Mouse (Mus musculus) spleen, adult 2 months (tissue): ENCODE results near the gene Dnajb8.

Source experiments
- CTCF ChIP-seq: fragments of 200-500 bp; IDR thresholded peaks from 2 replicates; pipeline ENCODE4 v1.5.1; 2011; ENCODE audit warnings: mild to moderate bottlenecking, inconsistent platforms; ENCODE audit not compliant: insufficient read depth, insufficient read length, insufficient replicate concordance; ENCODE audit errors: extremely low read depth
- POLR2A ChIP-seq: fragments of 200-500 bp; IDR thresholded peaks from 2 replicates; pipeline ENCODE4 v1.6.1; 2011; ENCODE audit warnings: low read depth, low read length, inconsistent platforms

GRCm38 (mm10) chr6:88205937-88206336, 16.1 kb upstream of the Dnajb8 start:
- no peak for TF ChIP-seq POLR2A
- no peak for TF ChIP-seq CTCF
